Comparison of ENCODE assay signal across 17 mouse cellular contexts in genomic region chr8:124626251-124626650, GRCm38 (mm10). TPM values are rescaled to one million over a fixed set of nuclear protein-coding genes. Genes with fewer than 3 reads are reported as not detected.
"Had no signal": no experiment of that assay in that cellular context is flagged by ENCODE, and none has a peak within 500 bp of the region (broad histone marks: within the 10 kb centered on the region; RNA-seq: fewer than 3 reads in every experiment).

No protein-coding gene starts in this region.

- H3K9ac ChIP-seq: neural tube, embryonic 13.5 days; neural tube, embryonic 15.5 days; stomach, embryonic 15.5 days had no signal

- H3K27ac ChIP-seq: neural tube, embryonic 13.5 days; neural tube, embryonic 15.5 days; stomach, embryonic 15.5 days; stomach, postnatal 0 days had no signal

- H3K4me3 ChIP-seq: neural tube, embryonic 13.5 days; neural tube, embryonic 15.5 days; stomach, embryonic 15.5 days had no signal

- H3K27me3 ChIP-seq: neural tube, embryonic 13.5 days; neural tube, embryonic 15.5 days; stomach, embryonic 15.5 days had no signal

- H3K4me1 ChIP-seq: neural tube, embryonic 15.5 days; stomach, embryonic 15.5 days had no signal

- H3K4me2 ChIP-seq: neural tube, embryonic 13.5 days; neural tube, embryonic 15.5 days; stomach, embryonic 15.5 days had no signal

- H3K36me3 ChIP-seq: neural tube, embryonic 13.5 days; neural tube, embryonic 15.5 days; stomach, embryonic 15.5 days had no signal

- DNase-seq: retina, postnatal 1 day; right cerebral cortex, adult 18-20 months; right cerebral cortex, postnatal 14 days; right cerebral cortex, postnatal 25 days; right cerebral cortex, postnatal 4 days; spleen, adult 18-20 months; thymus, adult 18-20 months; thymus, adult 2 months; thymus, postnatal 14 days; thymus, postnatal 25 days; thymus, postnatal 36 days; thymus, postnatal 4 days had no signal

- H3K9me3 ChIP-seq: neural tube, embryonic 13.5 days; neural tube, embryonic 15.5 days; stomach, embryonic 15.5 days had no signal

RNA-seq across cellular contexts. Expression of gene Capn9, which starts 50.3 kb away (rescaled TPM):
- total RNA-seq: neutrophil, adult 5-6 weeks had no signal

RNA-seq across cellular contexts. Expression of gene Agt, which starts 56.7 kb away (rescaled TPM):
- total RNA-seq: neutrophil, adult 5-6 weeks had no signal
